ENCODE assay signal across 16 mouse cellular contexts in the genomic region with DNA sequence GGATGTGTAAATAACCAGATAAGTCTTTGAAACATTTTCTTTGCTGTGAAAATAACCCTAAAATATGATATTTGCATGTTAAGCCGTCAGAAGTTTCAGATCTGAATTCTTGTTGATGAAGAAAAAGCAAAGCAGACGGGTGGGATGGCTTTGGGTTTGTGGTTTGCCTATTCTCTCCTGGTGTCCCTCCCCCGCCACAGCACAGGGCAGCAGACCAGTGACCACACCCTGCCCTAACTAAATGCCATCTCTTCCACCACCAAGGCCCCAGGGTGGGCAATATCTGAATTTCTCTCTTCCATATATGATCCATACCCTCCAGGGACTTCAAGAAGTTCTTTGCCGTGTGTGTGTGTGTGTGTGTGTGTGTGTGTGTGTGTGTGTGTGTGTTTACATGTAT.
"Had no signal": no experiment of that assay in that cellular context is flagged by ENCODE, and none has a peak within 500 bp of the region (broad histone marks: within the 10 kb centered on the region; RNA-seq: fewer than 3 reads in every experiment).

No protein-coding gene starts in this region.

- H3K9me3 ChIP-seq: lung, embryonic 15.5 days; midbrain, embryonic 13.5 days; midbrain, embryonic 15.5 days; neural tube, embryonic 12.5 days; stomach, embryonic 15.5 days had no signal

- H3K27me3 ChIP-seq: lung, embryonic 15.5 days; midbrain, embryonic 13.5 days; midbrain, embryonic 15.5 days; neural tube, embryonic 12.5 days; stomach, embryonic 15.5 days had no signal

- H3K9ac ChIP-seq: liver, postnatal 0 days; lung, embryonic 15.5 days; midbrain, embryonic 13.5 days; midbrain, embryonic 15.5 days; neural tube, embryonic 12.5 days; stomach, embryonic 15.5 days had no signal

- H3K4me2 ChIP-seq: lung, embryonic 15.5 days; midbrain, embryonic 11.5 days; midbrain, embryonic 13.5 days; midbrain, embryonic 15.5 days; neural tube, embryonic 12.5 days; stomach, embryonic 15.5 days had no signal

- H3K36me3 ChIP-seq: midbrain, embryonic 15.5 days had no signal

- H3K27ac ChIP-seq: lung, embryonic 15.5 days; midbrain, embryonic 13.5 days; midbrain, embryonic 15.5 days; neural tube, embryonic 12.5 days; stomach, embryonic 15.5 days; stomach, postnatal 0 days had no signal

- ATAC-seq: liver, postnatal 0 days; lung, postnatal 0 days; midbrain, embryonic 13.5 days; midbrain, embryonic 15.5 days had no signal

- H3K4me1 ChIP-seq: lung, embryonic 15.5 days; midbrain, embryonic 13.5 days; midbrain, embryonic 15.5 days; neural tube, embryonic 12.5 days; stomach, embryonic 15.5 days had no signal

- DNase-seq: liver, postnatal 0 days; lung, adult 2 months; lung, postnatal 14 days; lung, postnatal 4 days; right cerebral cortex, postnatal 14 days; thymus, adult 2 months; thymus, postnatal 25 days; thymus, postnatal 4 days had no signal

- H3K4me3 ChIP-seq: lung, embryonic 15.5 days; midbrain, embryonic 13.5 days; midbrain, embryonic 15.5 days; neural tube, embryonic 12.5 days; stomach, embryonic 15.5 days had no signal
